Mouse (Mus musculus) c-Kit-positive CD71-negative TER-119-negative erythroid progenitor cells, embryonic 14.5 days (primary cell): ENCODE measurements around the gene Arv1.

Experiments
- DNase-seq: peaks from one replicate; pipeline ENCODE4 v3.0.0-alpha.2; 2013; ENCODE audit warnings: low read depth

Gene Arv1

GRCm38 (mm10) chr8:124732828-124733227, 10.9 kb downstream of the Arv1 start:
- DNase-seq, result no peak

GRCm38 (mm10) chr8:124735371-124735911, 13.5 kb downstream of the Arv1 start:
- no peak for DNase-seq

- no peak for DNase-seq
Observed at GRCm38 (mm10) chr8:124739268-124739667, 17.3 kb downstream of the Arv1 start.

GRCm38 (mm10) chr8:124746661-124747060, 24.7 kb downstream of the Arv1 start:
- no peak for DNase-seq

- no peak for DNase-seq
Observed at GRCm38 (mm10) chr8:124751191-124751590, 29.3 kb downstream of the Arv1 start.

GRCm38 (mm10) chr8:124751709-124752173, 29.8 kb downstream of the Arv1 start, which contains the start of gene Fam89a:
Fam89a (minus strand) TSS chr8:124751832.
- peak; percentile 35 for DNase-seq

- no peak for DNase-seq
Observed at GRCm38 (mm10) chr8:124752325-124752862, 30.5 kb downstream of the Arv1 start.

- no peak for DNase-seq
Observed at GRCm38 (mm10) chr8:124754101-124754791, 32.3 kb downstream of the Arv1 start.

- DNase-seq, result no peak
Observed at GRCm38 (mm10) chr8:124754792-124755190, 32.9 kb downstream of the Arv1 start.

GRCm38 (mm10) chr8:124755481-124755880, 33.5 kb downstream of the Arv1 start:
- no peak for DNase-seq

GRCm38 (mm10) chr8:124756153-124756552, 34.2 kb downstream of the Arv1 start:
- no peak for DNase-seq

- no peak for DNase-seq
Observed at GRCm38 (mm10) chr8:124756601-124757000, 34.7 kb downstream of the Arv1 start.

- no peak for DNase-seq
Observed at GRCm38 (mm10) chr8:124758544-124758943, 36.6 kb downstream of the Arv1 start.

- no peak for DNase-seq
Observed at GRCm38 (mm10) chr8:124763061-124763460, 41.1 kb downstream of the Arv1 start.

- DNase-seq, result no peak
Observed at GRCm38 (mm10) chr8:124772389-124772788, 50.5 kb downstream of the Arv1 start.

GRCm38 (mm10) chr8:124775695-124776094, 53.8 kb downstream of the Arv1 start:
- no peak for DNase-seq

- DNase-seq, result no peak
Observed at GRCm38 (mm10) chr8:124780236-124780635, 58.3 kb downstream of the Arv1 start.

- DNase-seq, result no peak
Observed at GRCm38 (mm10) chr8:124782431-124782830, 60.5 kb downstream of the Arv1 start.

GRCm38 (mm10) chr8:124783228-124783627, 61.3 kb downstream of the Arv1 start:
- DNase-seq, result no peak
